Mouse (Mus musculus) MEL (cell line): ENCODE data around the gene Tgfbi. TPM values are rescaled to one million over a fixed set of nuclear protein-coding genes. Genes with fewer than 3 reads are reported as not detected.

Source experiments
- DNase-seq: peaks from one replicate; pipeline ENCODE4 v3.0.0; 2011; ENCODE audit warnings: low read depth, low spot score
- H3K27ac ChIP-seq: 2 replicates; pipeline ENCODE4 v1.5.1; 2012; ENCODE audit warnings: low read depth, mild to moderate bottlenecking, control low read depth, low read length, moderate library complexity; ENCODE audit not compliant: control insufficient read depth
- H3K27me3 ChIP-seq, 2 experiments: fragments of 150-350 bp in 1 of 2; sonication (generic) in 1 of 2; 2 replicates each; pipeline ENCODE4 v1.6.1; 2012; ENCODE audit warnings: low read length in 2 of 2, mild to moderate bottlenecking in 2 of 2, improper control_type of control experiment in 1 of 2, moderate library complexity in 1 of 2; ENCODE audit not compliant: insufficient read depth in 2 of 2, control insufficient read depth in 1 of 2
- H3K36me3 ChIP-seq, 2 experiments: 2 replicates each; pipeline ENCODE4 v1.6.1; 2012 to 2014; ENCODE audit warnings: low read length in 2 of 2, improper control_type of control experiment in 1 of 2, inconsistent platforms in 1 of 2, mild to moderate bottlenecking in 1 of 2; ENCODE audit not compliant: insufficient read depth in 2 of 2, control insufficient read depth in 1 of 2
- H3K4me1 ChIP-seq, 2 experiments: fragments of 150-350 bp in 1 of 2; sonication (generic) in 1 of 2; 2 replicates each; pipeline ENCODE4 v1.6.1; 2012; ENCODE audit warnings: low read length in 2 of 2, improper control_type of control experiment in 1 of 2, mild to moderate bottlenecking in 1 of 2; ENCODE audit not compliant: insufficient read depth in 2 of 2, control insufficient read depth in 1 of 2
- H3K4me3 ChIP-seq, 2 experiments: fragments of 150-350 bp in 1 of 2; sonication (generic) in 1 of 2; 2 replicates each; pipeline ENCODE4 v1.5.1; 2012; ENCODE audit warnings: low read depth in 2 of 2, low read length in 2 of 2, mild to moderate bottlenecking in 2 of 2, moderate library complexity in 2 of 2, control low read depth in 1 of 2, improper control_type of control experiment in 1 of 2; ENCODE audit not compliant: control insufficient read depth in 1 of 2, insufficient read depth in 1 of 2
- H3K79me2 ChIP-seq: 2 replicates; pipeline ENCODE4 v1.6.1; 2012; ENCODE audit warnings: mild to moderate bottlenecking, low read length, moderate library complexity; ENCODE audit not compliant: control insufficient read depth, poor library complexity, insufficient read depth
- H3K9ac ChIP-seq: 2 replicates; pipeline ENCODE4 v1.6.1; 2012; ENCODE audit warnings: low read depth, mild to moderate bottlenecking, control low read depth, low read length, moderate library complexity; ENCODE audit not compliant: control insufficient read depth, poor library complexity, severe bottlenecking
- H3K9me3 ChIP-seq: fragments of 150-350 bp; sonication (generic); replicated peaks from 2 replicates; pipeline ENCODE4 v1.6.1; 2012; ENCODE audit warnings: mild to moderate bottlenecking, low read length, improper control_type of control experiment, moderate library complexity; ENCODE audit not compliant: insufficient read depth
- BHLHE40 ChIP-seq: IDR thresholded peaks from 2 replicates; pipeline ENCODE4 v1.6.1; 2012; ENCODE audit warnings: low read depth, mild to moderate bottlenecking, inconsistent platforms, low read length, improper control_type of control experiment, borderline replicate concordance
- CTCF ChIP-seq, 3 experiments: IDR thresholded peaks in 2 of 3; conservative IDR thresholded peaks in 1 of 3; 2 replicates each; pipeline ENCODE4 v1.5.1; 2011 to 2012; ENCODE audit warnings: low read length in 3 of 3, low read depth in 2 of 3, mild to moderate bottlenecking in 2 of 3, improper control_type of control experiment in 1 of 3, inconsistent platforms in 1 of 3, mixed read lengths in 1 of 3, moderate library complexity in 1 of 3; ENCODE audit not compliant: control insufficient read depth in 1 of 3, insufficient read depth in 1 of 3, poor library complexity in 1 of 3, severe bottlenecking in 1 of 3
- E2F4 ChIP-seq: IDR thresholded peaks from 2 replicates; pipeline ENCODE4 v1.6.1; 2011; ENCODE audit warnings: low read depth, low read length, improper control_type of control experiment, borderline replicate concordance
- EP300 ChIP-seq, 2 experiments: IDR thresholded peaks; 2 replicates each; pipeline ENCODE4 v1.6.1; 2011; ENCODE audit warnings: improper control_type of control experiment in 2 of 2, low read length in 2 of 2, low read depth in 1 of 2, mild to moderate bottlenecking in 1 of 2
- ETS1 ChIP-seq: IDR thresholded peaks from 2 replicates; pipeline ENCODE4 v1.6.1; 2012; ENCODE audit warnings: low read depth, mild to moderate bottlenecking, inconsistent platforms, low read length, improper control_type of control experiment, moderate library complexity
- GABPA ChIP-seq: IDR thresholded peaks from 2 replicates; pipeline ENCODE4 v1.6.1; 2012; ENCODE audit warnings: low read depth, mild to moderate bottlenecking, inconsistent platforms, low read length, improper control_type of control experiment, moderate library complexity
- GATA1 ChIP-seq: IDR thresholded peaks from 2 replicates; pipeline ENCODE4 v1.6.1; 2011; ENCODE audit warnings: low read depth, low read length, improper control_type of control experiment
- HCFC1 ChIP-seq: IDR thresholded peaks from 2 replicates; pipeline ENCODE4 v1.6.1; 2012; ENCODE audit warnings: low read depth, mild to moderate bottlenecking, inconsistent platforms, low read length, improper control_type of control experiment, moderate library complexity
- KAT2A ChIP-seq: conservative IDR thresholded peaks from 2 replicates; pipeline ENCODE4 v1.6.1; 2012; ENCODE audit warnings: low read depth, low read length, improper control_type of control experiment, inconsistent platforms
- MXI1 ChIP-seq: IDR thresholded peaks from 2 replicates; pipeline ENCODE4 v1.6.1; 2011; ENCODE audit warnings: mild to moderate bottlenecking, low read depth, low read length, improper control_type of control experiment
- NELFE ChIP-seq: IDR thresholded peaks from 2 replicates; pipeline ENCODE4 v1.6.1; 2011; ENCODE audit warnings: low read depth, low read length, improper control_type of control experiment
- NRF1 ChIP-seq: IDR thresholded peaks from 2 replicates; pipeline ENCODE4 v1.6.1; 2014; ENCODE audit warnings: low read depth, mild to moderate bottlenecking, inconsistent platforms, low read length, improper control_type of control experiment, moderate library complexity; ENCODE audit not compliant: poor library complexity, insufficient read depth, severe bottlenecking
- POLR2A ChIP-seq, 2 experiments: IDR thresholded peaks; 2 replicates each; pipeline ENCODE4 v1.6.1; 2011 to 2012; ENCODE audit warnings: low read length in 2 of 2, mild to moderate bottlenecking in 2 of 2, control low read depth in 1 of 2, improper control_type of control experiment in 1 of 2, low read depth in 1 of 2, moderate library complexity in 1 of 2; ENCODE audit not compliant: control insufficient read depth in 1 of 2, insufficient read depth in 1 of 2, poor library complexity in 1 of 2
- POLR2AphosphoS2 ChIP-seq: IDR thresholded peaks from 2 replicates; pipeline ENCODE4 v1.6.1; 2011; ENCODE audit warnings: low read length, improper control_type of control experiment
- POLR2AphosphoS5 ChIP-seq: IDR thresholded peaks from 2 replicates; pipeline ENCODE4 v1.6.1; 2012; ENCODE audit warnings: low read depth, borderline replicate concordance, mild to moderate bottlenecking, inconsistent platforms, low read length, moderate library complexity, mixed read lengths
- RAD21 ChIP-seq: IDR thresholded peaks from 2 replicates; pipeline ENCODE4 v1.6.1; 2011; ENCODE audit warnings: mild to moderate bottlenecking, low read depth, low read length, improper control_type of control experiment
- RCOR1 ChIP-seq: IDR thresholded peaks from 2 replicates; pipeline ENCODE4 v1.6.1; 2012; ENCODE audit warnings: low read depth, mild to moderate bottlenecking, inconsistent platforms, low read length, improper control_type of control experiment
- SIN3A ChIP-seq: IDR thresholded peaks from 2 replicates; pipeline ENCODE4 v1.6.1; 2012; ENCODE audit warnings: low read length, improper control_type of control experiment, inconsistent platforms
- TAL1 ChIP-seq: IDR thresholded peaks from 2 replicates; pipeline ENCODE4 v1.6.1; 2012; ENCODE audit warnings: mild to moderate bottlenecking, inconsistent platforms, low read length, moderate library complexity, mixed read lengths
- TBP ChIP-seq: IDR thresholded peaks from 2 replicates; pipeline ENCODE4 v1.8.0; 2011; ENCODE audit warnings: low read depth, low read length, improper control_type of control experiment
- UBTF ChIP-seq: IDR thresholded peaks from 2 replicates; pipeline ENCODE4 v1.6.1; 2012; ENCODE audit warnings: low read depth, mild to moderate bottlenecking, inconsistent platforms, low read length, improper control_type of control experiment, moderate library complexity, borderline replicate concordance; ENCODE audit not compliant: insufficient read depth
- USF1 ChIP-seq: IDR thresholded peaks from 2 replicates; pipeline ENCODE4 v1.6.1; 2014; ENCODE audit warnings: low read depth, mild to moderate bottlenecking, inconsistent platforms, low read length, improper control_type of control experiment, moderate library complexity
- USF2 ChIP-seq, 2 experiments: IDR thresholded peaks; 2 replicates each; pipeline ENCODE4 v1.6.1; 2011 to 2012; ENCODE audit warnings: improper control_type of control experiment in 2 of 2, low read length in 2 of 2, borderline replicate concordance in 1 of 2, inconsistent platforms in 1 of 2, low read depth in 1 of 2, mild to moderate bottlenecking in 1 of 2; ENCODE audit not compliant: insufficient read depth in 1 of 2
- ZC3H11A ChIP-seq: IDR thresholded peaks from 2 replicates; pipeline ENCODE4 v1.6.1; 2012; ENCODE audit warnings: low read depth, mild to moderate bottlenecking, inconsistent platforms, low read length, improper control_type of control experiment
- ZKSCAN1 ChIP-seq: IDR thresholded peaks from 2 replicates; pipeline ENCODE4 v1.6.1; 2012; ENCODE audit warnings: low read depth, mild to moderate bottlenecking, inconsistent platforms, low read length, improper control_type of control experiment, moderate library complexity
- ZNF384 ChIP-seq: IDR thresholded peaks from 2 replicates; pipeline ENCODE4 v1.6.1; 2012; ENCODE audit warnings: low read depth, mild to moderate bottlenecking, inconsistent platforms, low read length, improper control_type of control experiment
- polyA plus RNA-seq, 2 experiments: library from polyadenylated mRNA; stranded (reverse) in 1 of 2; unstranded in 1 of 2; fragments of >175 nt in 1 of 2; fragments of >200 nt in 1 of 2; gene quantifications; 2 replicates each; pipeline versions ENCODE4 v1.2.1 to v1.2.4; 2012; ENCODE audit warnings: low replicate concordance in 2 of 2, low read depth in 1 of 2; ENCODE audit not compliant: insufficient read length in 2 of 2, insufficient read depth in 1 of 2, missing spikeins in 1 of 2
- total RNA-seq: library from RNA; depleted of rRNA; stranded (reverse); fragments of 300-350 nt; gene quantifications from 2 replicates; pipeline ENCODE4 v1.2.3, GENCODE M21; 2012

The Tgfbi gene
- total and polyA plus RNA-seq, 3 experiments: not detected

- no peaks in the 10 kb centered on the region for H3K79me2 ChIP-seq
- H3K9me3 ChIP-seq: no peaks in the 10 kb centered on the region
- no peak overlapping the region for H3K27ac ChIP-seq
- DNase-seq: no peak
- no peaks in the 10 kb centered on the region for H3K4me1 ChIP-seq
- no peak overlapping the region for H3K9ac ChIP-seq
- no peaks in the 10 kb centered on the region for H3K36me3 ChIP-seq
- no peak overlapping the region for H3K4me3 ChIP-seq
- H3K27me3 ChIP-seq: no peaks in the 10 kb centered on the region
- TF ChIP-seq SIN3A (no peak), RAD21 (no peak), NELFE (no peak), EP300 (IDR thresholded peaks at IDR 0.05; ENCODE audit: low read depth in 1 of 2, low read length in 2 of 2) (no peak), POLR2AphosphoS5 (no peak), CTCF (IDR thresholded peaks at IDR 0.05 in 2 of 3, conservative IDR thresholded peaks at IDR 0.05 in 1 of 3; ENCODE audit: control insufficient read depth in 1 of 3, insufficient read depth in 1 of 3, low read depth in 2 of 3, low read length in 3 of 3, poor library complexity in 1 of 3, severe bottlenecking in 1 of 3) (no peak), TAL1 (no peak), E2F4 (no peak), USF1 (no peak), ZKSCAN1 (no peak), ETS1 (no peak), POLR2A (IDR thresholded peaks at IDR 0.05; ENCODE audit: control insufficient read depth in 1 of 2, insufficient read depth in 1 of 2, low read depth in 1 of 2, low read length in 2 of 2, poor library complexity in 1 of 2) (no peak), TBP (no peak)
- TF ChIP-seq, all 39 proteins: peak for 0
Measured at GRCm38 (mm10) chr13:56677731-56678130, 68.4 kb downstream of the Tgfbi start.

- Histone ChIP-seq H3K27ac (no peak overlapping the region), H3K27me3 (no peaks in the 10 kb centered on the region), H3K9me3 (no peaks in the 10 kb centered on the region), H3K36me3 (no peaks in the 10 kb centered on the region), H3K79me2 (no peaks in the 10 kb centered on the region), H3K4me1 (no peaks in the 10 kb centered on the region), H3K9ac (no peak overlapping the region), H3K4me3 (no peak overlapping the region)
- TF ChIP-seq HCFC1: no peak
- no peak for TF ChIP-seq GATA1
- TF ChIP-seq MXI1: no peak
- no peak for TF ChIP-seq ZNF384
- TF ChIP-seq UBTF: no peak
- no peak for TF ChIP-seq GABPA
- TF ChIP-seq POLR2AphosphoS2: no peak
- TF ChIP-seq E2F4: no peak
- TF ChIP-seq USF2 (IDR thresholded peaks at IDR 0.05; ENCODE audit: borderline replicate concordance in 1 of 2, insufficient read depth in 1 of 2, low read depth in 1 of 2, low read length in 2 of 2): no peak
- TF ChIP-seq BHLHE40: no peak
- TF ChIP-seq NRF1: no peak
- no peak for TF ChIP-seq ZC3H11A
- no peak for TF ChIP-seq TBP
- no peak for TF ChIP-seq NELFE
- TF ChIP-seq KAT2A: no peak
- TF ChIP-seq RCOR1: no peak
- no peak for DNase-seq
Measured at GRCm38 (mm10) chr13:56678188-56678787, 69.0 kb downstream of the Tgfbi start.
